Mouse (Mus musculus) embryonic facial prominence, embryonic 11.5 days (tissue): ENCODE measurements around the gene Hectd1. TPM values are rescaled to one million over a fixed set of nuclear protein-coding genes. Genes with fewer than 3 reads are reported as not detected.

Experiments
- ATAC-seq: fragments of 200-750 bp; cut with Nextera tagmentation; replicated peaks from 2 replicates; pipeline ENCODE4 v1.8.0; 2017; ENCODE audit warnings: low read depth; ENCODE audit not compliant: insufficient number of reproducible peaks, low FRiP score, low TSS enrichment
- DNase-seq: peaks from one replicate; pipeline ENCODE4 v3.0.0-alpha.2; 2015; ENCODE audit warnings: low spot score
- H3K27ac ChIP-seq: fragments of 300-500 bp; sonication (generic); replicated peaks from 2 replicates; pipeline ENCODE4 v1.5.1; 2014; ENCODE audit warnings: mild to moderate bottlenecking, low read depth, low read length, control low read depth
- H3K27me3 ChIP-seq: fragments of 300-500 bp; sonication (generic); 2 replicates; pipeline ENCODE4 v1.6.1; 2014; ENCODE audit warnings: mild to moderate bottlenecking, low read length, moderate library complexity, mixed read lengths; ENCODE audit not compliant: control insufficient read depth, insufficient read depth
- H3K36me3 ChIP-seq: fragments of 300-500 bp; sonication (generic); replicated peaks from 2 replicates; pipeline ENCODE4 v1.6.1; 2014; ENCODE audit warnings: low read depth, mild to moderate bottlenecking, low read length, moderate library complexity, mixed read lengths; ENCODE audit not compliant: control insufficient read depth, insufficient read depth
- H3K4me1 ChIP-seq: fragments of 300-500 bp; sonication (generic); 2 replicates; pipeline ENCODE4 v1.6.1; 2014; ENCODE audit warnings: low read length, mixed read lengths; ENCODE audit not compliant: control insufficient read depth, insufficient read depth
- H3K4me2 ChIP-seq: fragments of 300-500 bp; sonication (generic); 2 replicates; pipeline ENCODE4 v1.6.1; 2014; ENCODE audit warnings: low read depth, mild to moderate bottlenecking, control low read depth, low read length, moderate library complexity
- H3K4me3 ChIP-seq: fragments of 300-500 bp; sonication (generic); 2 replicates; pipeline ENCODE4 v1.5.1; 2014; ENCODE audit warnings: low read depth, low read length, control low read depth
- H3K9ac ChIP-seq: fragments of 300-500 bp; sonication (generic); replicated peaks from 2 replicates; pipeline ENCODE4 v1.6.1; 2014; ENCODE audit warnings: mild to moderate bottlenecking, control low read depth, low read length
- H3K9me3 ChIP-seq: fragments of 300-500 bp; sonication (generic); replicated peaks from 2 replicates; pipeline ENCODE4 v1.6.1; 2016; ENCODE audit warnings: mild to moderate bottlenecking, low read length, inconsistent platforms, mixed read lengths; ENCODE audit not compliant: control insufficient read depth
- WGBS: fragments of 180-500 bp; shearing (Covaris S2); extraction: QIAGEN DNeasy Blood & Tissue Kit; methylation state at CpG from one replicate; pipeline ENCODE4 v1.1.7; 2014; 5-methylcytosine and 5-hydroxymethylcytosine counted together
- polyA plus RNA-seq: library from polyadenylated mRNA; unstranded; fragments of >200 nt; fragmentation: Nextera tagmentation; extraction: Ambion mirVana; gene quantifications from 2 replicates; pipeline ENCODE4 v1.2.1, GENCODE M21; 2014

The Hectd1 gene
- polyA plus RNA-seq, 1 experiment from 2014 or later = 33.7 TPM

GRCm38 (mm10) chr12:51703859-51704258 lies 125.5 kb downstream of the Hectd1 start:
- ATAC-seq = peak; percentile 63
- H3K9me3 ChIP-seq = no peaks in the 10 kb centered on the region
- H3K4me1 ChIP-seq = no peaks in the 10 kb centered on the region
- no peaks in the 10 kb centered on the region for H3K36me3 ChIP-seq
- H3K9ac ChIP-seq = no peak overlapping the region
- 12% methylated on average over 1 of the region's 1 CpGs for WGBS
- no peak overlapping the region for H3K4me3 ChIP-seq
- H3K27ac ChIP-seq = no peak overlapping the region
- peak; percentile 26 for DNase-seq
- no peaks in the 10 kb centered on the region for H3K27me3 ChIP-seq
- H3K4me2 ChIP-seq = no peak overlapping the region

GRCm38 (mm10) chr12:51701723-51702122 lies 127.6 kb downstream of the Hectd1 start:
- H3K27me3 ChIP-seq = no peaks in the 10 kb centered on the region
- no peaks in the 10 kb centered on the region for H3K4me1 ChIP-seq
- H3K9me3 ChIP-seq = no peaks in the 10 kb centered on the region
- H3K27ac ChIP-seq = no peak overlapping the region
- H3K9ac ChIP-seq = no peak overlapping the region
- ATAC-seq = no peak
- no peaks in the 10 kb centered on the region for H3K36me3 ChIP-seq
- H3K4me3 ChIP-seq = no peak overlapping the region
- no peak overlapping the region for H3K4me2 ChIP-seq
- DNase-seq = no peak

GRCm38 (mm10) chr12:51699623-51700393 lies 129.5 kb downstream of the Hectd1 start:
- 57% methylated on average over 8 of the region's 8 CpGs for WGBS
- Histone ChIP-seq H3K9me3 (no peaks in the 10 kb centered on the region), H3K4me1 (no peaks in the 10 kb centered on the region), H3K4me3 (no peak overlapping the region), H3K27me3 (no peaks in the 10 kb centered on the region), H3K36me3 (no peaks in the 10 kb centered on the region), H3K9ac (no peak overlapping the region), H3K4me2 (no peak overlapping the region), H3K27ac (no peak overlapping the region)
- DNase-seq (no peak), ATAC-seq (no peak; the same call in 1 of the 2 replicates)

GRCm38 (mm10) chr12:51696157-51696556 lies 133.2 kb downstream of the Hectd1 start:
- no peak for ATAC-seq
- no peak for DNase-seq
- no peaks in the 10 kb centered on the region for H3K27me3 ChIP-seq
- no peaks in the 10 kb centered on the region for H3K4me1 ChIP-seq
- H3K4me2 ChIP-seq = no peak overlapping the region
- H3K4me3 ChIP-seq = no peak overlapping the region
- no peaks in the 10 kb centered on the region for H3K36me3 ChIP-seq
- H3K9me3 ChIP-seq = no peaks in the 10 kb centered on the region
- H3K27ac ChIP-seq = no peak overlapping the region
- WGBS = 92% methylated on average over 2 of the region's 2 CpGs
- H3K9ac ChIP-seq = no peak overlapping the region

- H3K4me2 ChIP-seq = no peak overlapping the region
- DNase-seq = no peak
- no peaks in the 10 kb centered on the region for H3K4me1 ChIP-seq
- ATAC-seq = no peak
- 83% methylated on average over 1 of the region's 1 CpGs for WGBS
- no peak overlapping the region for H3K4me3 ChIP-seq
- no peaks in the 10 kb centered on the region for H3K9me3 ChIP-seq
- H3K9ac ChIP-seq = no peak overlapping the region
- no peaks in the 10 kb centered on the region for H3K27me3 ChIP-seq
- no peak overlapping the region for H3K27ac ChIP-seq
- H3K36me3 ChIP-seq = no peaks in the 10 kb centered on the region
Measured at GRCm38 (mm10) chr12:51694966-51695365, 134.4 kb downstream of the Hectd1 start.

GRCm38 (mm10) chr12:51694096-51694495 lies 135.2 kb downstream of the Hectd1 start:
- H3K9ac ChIP-seq = no peak overlapping the region
- DNase-seq (no peak), ATAC-seq (no peak)
- no peak overlapping the region for H3K4me3 ChIP-seq
- no peak overlapping the region for H3K27ac ChIP-seq
- no peaks in the 10 kb centered on the region for H3K36me3 ChIP-seq
- no peak overlapping the region for H3K4me2 ChIP-seq
- no peaks in the 10 kb centered on the region for H3K27me3 ChIP-seq
- H3K9me3 ChIP-seq = no peaks in the 10 kb centered on the region
- H3K4me1 ChIP-seq = no peaks in the 10 kb centered on the region

Other genes starting within 250 kb of the Hectd1 start
- gene Coch, start 236.2 kb downstream of the Hectd1 start, polyA plus RNA-seq = 2.5 and 2.6 TPM in 2 replicates
- 44.3 and 47.4 TPM in 2 replicates for gene Ap4s1, start 138.5 kb downstream of the Hectd1 start, polyA plus RNA-seq
- gene Strn3, start 137.6 kb downstream of the Hectd1 start, polyA plus RNA-seq = 53.7 and 60.3 TPM in 2 replicates
- 8.5 and 8.6 TPM in 2 replicates for gene Heatr5a, start 141.8 kb upstream of the Hectd1 start, polyA plus RNA-seq
- gene Dtd2, start 177.0 kb upstream of the Hectd1 start, polyA plus RNA-seq = 22.3 and 23.0 TPM in 2 replicates
- not detected in 2 replicates for gene Gpr33, start 198.5 kb upstream of the Hectd1 start, polyA plus RNA-seq